Mouse (Mus musculus) intestine, postnatal 0 days (tissue): ENCODE results near the gene Fam169a. TPM values are rescaled to one million over a fixed set of nuclear protein-coding genes. Genes with fewer than 3 reads are reported as not detected.
"Not testable (repeated sequence)": the region's sequence is repeated elsewhere in the genome, so short reads cannot be mapped to it uniquely, and the experiment has no call there.

ENCODE experiments used
- ATAC-seq: fragments of 200-750 bp; cut with Nextera tagmentation; 2 replicates; pipeline ENCODE4 v1.8.0; 2017; ENCODE audit warnings: mild to moderate bottlenecking, moderate TSS enrichment, moderate library complexity
- H3K27ac ChIP-seq: fragments of 300-500 bp; sonication (generic); 2 replicates; pipeline ENCODE4 v1.5.1; 2014; ENCODE audit warnings: mild to moderate bottlenecking, low read depth, low read length, moderate library complexity
- H3K27me3 ChIP-seq: fragments of 300-500 bp; sonication (generic); replicated peaks from 2 replicates; pipeline ENCODE4 v1.6.1; 2014; ENCODE audit warnings: low read length, mixed read lengths; ENCODE audit not compliant: control insufficient read depth, insufficient read depth
- H3K36me3 ChIP-seq: fragments of 300-500 bp; sonication (generic); 2 replicates; pipeline ENCODE4 v1.6.1; 2014; ENCODE audit warnings: mild to moderate bottlenecking, moderate library complexity; ENCODE audit not compliant: control insufficient read depth, insufficient read depth
- H3K4me1 ChIP-seq: fragments of 300-500 bp; sonication (generic); replicated peaks from 2 replicates; pipeline ENCODE4 v1.6.1; 2014; ENCODE audit warnings: antibody characterized with exemption, low read length, mixed read lengths; ENCODE audit not compliant: control insufficient read depth, insufficient read depth
- H3K4me2 ChIP-seq: fragments of 300-500 bp; sonication (generic); replicated peaks from 2 replicates; pipeline ENCODE4 v1.6.1; 2014; ENCODE audit warnings: low read depth, mild to moderate bottlenecking, moderate library complexity
- H3K4me3 ChIP-seq: fragments of 300-500 bp; sonication (generic); 2 replicates; pipeline ENCODE4 v1.5.1; 2014; ENCODE audit warnings: low read depth, low read length
- H3K9ac ChIP-seq: fragments of 300-500 bp; sonication (generic); 2 replicates; pipeline ENCODE4 v1.6.1; 2014; ENCODE audit warnings: mild to moderate bottlenecking, low read depth, low read length
- H3K9me3 ChIP-seq: fragments of 300-500 bp; sonication (generic); 2 replicates; pipeline ENCODE4 v1.6.1; 2016; ENCODE audit warnings: mixed run types; ENCODE audit not compliant: control insufficient read depth
- CTCF ChIP-seq: sonication (generic); IDR thresholded peaks from 2 replicates; pipeline ENCODE4 v1.5.1; 2016; ENCODE audit warnings: low read depth, mild to moderate bottlenecking, control low read depth, antibody characterized with exemption, moderate library complexity
- WGBS: fragments of 180-500 bp; shearing (Covaris S2); extraction: QIAGEN DNeasy Blood & Tissue Kit; methylation state at CpG from one replicate; pipeline ENCODE4 v1.1.7; 2014; 5-methylcytosine and 5-hydroxymethylcytosine counted together
- polyA plus RNA-seq: library from polyadenylated mRNA; unstranded; fragments of >200 nt; fragmentation: Nextera tagmentation; extraction: Ambion mirVana; gene quantifications from 2 replicates; pipeline ENCODE4 v1.2.1, GENCODE M21; 2015

Fam169a gene
- polyA plus RNA-seq, 1 experiment from 2014 or later, result 0.78 TPM

DNA sequence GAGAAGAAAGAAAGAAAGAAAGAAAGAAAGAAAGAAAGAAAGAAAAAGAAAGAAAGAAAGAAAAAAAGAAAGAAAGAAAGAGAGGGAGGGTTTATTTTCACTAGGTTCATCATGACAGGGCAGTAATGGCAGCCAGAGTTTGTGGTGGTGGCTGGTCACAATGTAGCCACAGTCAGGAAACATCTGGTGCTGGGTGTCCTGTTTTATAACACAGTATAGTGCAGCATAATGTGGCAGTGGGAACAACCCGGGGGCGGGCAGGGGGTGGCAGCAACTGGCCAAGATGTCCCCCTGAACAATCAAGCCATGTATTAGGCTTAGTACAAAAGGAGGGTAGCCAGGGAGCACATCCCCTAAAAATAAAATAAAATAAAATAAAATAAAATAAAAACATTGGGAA is 3.7 kb upstream of the Fam169a start:
- no peak for TF ChIP-seq CTCF
- H3K27ac ChIP-seq, result no peak overlapping the region
- ATAC-seq, result no peak
- H3K36me3 ChIP-seq, result no peaks in the 10 kb centered on the region
- H3K4me1 ChIP-seq, result no peaks in the 10 kb centered on the region
- H3K4me3 ChIP-seq, result no peak overlapping the region
- no peak overlapping the region for H3K9ac ChIP-seq
- H3K27me3 ChIP-seq, result no peaks in the 10 kb centered on the region
- H3K4me2 ChIP-seq, result no peak overlapping the region
- no peaks in the 10 kb centered on the region for H3K9me3 ChIP-seq
- 85% methylated on average over 2 of the region's 2 CpGs for WGBS

DNA sequence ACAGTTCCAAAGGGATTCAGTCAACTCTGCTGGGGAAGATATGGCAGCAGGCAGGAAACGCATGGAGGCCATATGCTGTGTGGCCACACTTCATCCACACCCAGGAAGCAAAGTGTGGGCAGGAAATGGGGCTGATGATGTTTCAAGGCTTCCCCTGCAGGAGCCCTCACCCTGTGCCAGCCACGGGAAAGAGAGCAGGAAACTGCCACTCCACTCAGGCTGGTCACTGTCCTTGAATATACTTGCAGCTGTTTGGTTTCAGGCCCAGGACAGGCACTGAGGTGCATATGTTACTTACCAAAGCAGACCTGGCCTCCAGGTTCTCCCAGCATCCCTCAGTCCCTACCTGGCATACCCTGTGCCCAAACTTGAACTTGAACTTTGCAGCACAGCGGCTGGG is 2.7 kb upstream of the Fam169a start:
- no peak for TF ChIP-seq CTCF
- Histone ChIP-seq H3K27me3 (no peaks in the 10 kb centered on the region), H3K4me3 (no peak overlapping the region), H3K9ac (no peak overlapping the region), H3K27ac (no peak overlapping the region), H3K9me3 (no peaks in the 10 kb centered on the region), H3K4me1 (no peaks in the 10 kb centered on the region), H3K36me3 (no peaks in the 10 kb centered on the region), H3K4me2 (0 out of 2 replicates have a peak overlapping the region, but pooled peaks have one; percentile 30)
- no peak for ATAC-seq
- WGBS, result 44% methylated on average over 3 of the region's 3 CpGs

DNA sequence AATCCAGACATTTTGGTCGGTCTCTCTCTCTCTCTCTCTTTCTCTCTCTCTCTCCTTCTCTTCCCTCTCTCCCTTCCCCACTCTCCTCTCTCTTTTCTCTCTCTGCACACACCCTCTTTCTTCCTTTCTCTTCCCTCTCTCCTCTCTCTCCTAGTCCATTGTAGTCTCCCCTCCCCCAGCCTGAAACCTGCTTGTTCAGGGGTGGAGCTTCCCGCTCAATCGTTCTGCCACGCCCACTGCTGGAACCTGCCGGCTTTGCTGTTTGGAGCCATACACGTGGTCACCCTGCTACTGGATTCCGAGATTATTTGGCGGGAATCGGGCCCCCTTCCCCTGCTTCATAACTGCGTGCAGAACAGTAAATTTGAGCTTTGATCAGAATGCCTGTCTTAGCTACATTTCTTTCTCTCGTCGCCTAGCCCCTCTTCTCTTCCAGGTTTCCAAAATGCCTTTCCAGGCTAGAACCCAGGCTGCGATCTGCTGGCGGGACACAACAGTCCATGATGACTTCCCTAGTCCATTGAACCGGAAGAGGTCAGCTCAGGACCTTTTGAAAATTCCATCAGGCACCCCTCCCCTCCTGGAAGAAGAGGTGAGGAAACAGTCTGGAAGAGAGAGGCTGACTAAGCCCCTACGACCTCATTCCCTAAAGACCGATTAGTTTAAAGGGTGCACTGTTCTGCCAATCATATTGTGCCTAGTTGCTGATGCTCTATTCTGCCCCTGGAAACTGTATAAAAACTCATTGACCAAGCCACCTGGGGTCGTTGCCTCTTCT is 2.1 kb upstream of the Fam169a start:
- 0 out of 2 replicates have a peak overlapping the region, but pooled peaks have one; percentile 30 for H3K4me2 ChIP-seq
- ATAC-seq, H3K27ac ChIP-seq, H3K36me3 ChIP-seq, H3K27me3 ChIP-seq, H3K9me3 ChIP-seq, H3K9ac ChIP-seq, H3K4me1 ChIP-seq, H3K4me3 ChIP-seq: not testable (repeated sequence)
- 44% methylated on average over 18 of the region's 18 CpGs for WGBS

DNA sequence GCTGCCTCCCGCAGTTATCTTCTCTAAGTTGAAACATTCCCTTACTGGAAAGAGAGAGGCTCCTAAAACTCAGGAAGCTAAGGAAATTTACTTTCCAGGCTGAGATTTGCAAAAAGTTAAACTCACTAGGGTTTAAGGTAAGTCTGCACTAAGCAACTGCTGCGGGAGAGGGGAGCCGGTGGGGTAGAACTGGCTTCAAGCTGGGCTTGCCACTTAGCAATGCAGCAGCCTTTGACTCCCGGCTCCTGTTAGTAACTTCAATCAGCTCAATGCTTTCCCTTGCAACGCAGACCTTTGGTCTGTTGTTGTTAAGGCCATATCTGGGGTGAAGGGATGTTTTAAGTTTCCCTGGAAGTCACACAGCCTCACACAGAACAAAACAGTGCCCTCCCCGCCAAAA is 605 bp downstream of the Fam169a start:
- no peak overlapping the region for H3K4me2 ChIP-seq
- H3K9ac ChIP-seq, result no peak overlapping the region
- 40% methylated on average over 6 of the region's 6 CpGs for WGBS
- no peaks in the 10 kb centered on the region for H3K4me1 ChIP-seq
- TF ChIP-seq CTCF, result no peak
- no peaks in the 10 kb centered on the region for H3K9me3 ChIP-seq
- peaks cover 14% of the 10 kb centered on the region; the same call in 1 of the 2 replicates for H3K27me3 ChIP-seq
- no peak for ATAC-seq
- H3K4me3 ChIP-seq, result no peak overlapping the region
- no peaks in the 10 kb centered on the region for H3K36me3 ChIP-seq
- no peak overlapping the region for H3K27ac ChIP-seq

DNA sequence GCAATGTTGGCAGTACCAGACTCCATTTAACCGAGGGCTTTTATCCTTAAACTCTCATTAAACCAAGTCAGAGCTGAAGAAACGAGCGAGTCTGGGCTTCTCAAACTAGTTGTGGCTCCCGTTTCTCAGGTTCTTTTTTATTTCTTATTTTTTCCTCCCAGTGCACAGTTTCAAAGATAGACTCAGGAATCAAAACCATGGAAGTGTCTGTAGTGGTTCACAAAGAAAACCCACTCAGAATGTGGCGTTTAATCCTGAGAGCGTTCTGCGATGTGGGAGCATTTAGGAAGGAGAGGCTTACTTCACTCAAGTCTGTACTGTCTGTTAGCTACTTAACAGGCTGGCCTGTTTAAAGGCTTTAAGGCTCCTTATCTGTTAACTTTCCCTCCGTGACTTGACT is 1.1 kb downstream of the Fam169a start:
- peaks cover 18% of the 10 kb centered on the region for H3K27me3 ChIP-seq
- no peak for ATAC-seq
- H3K27ac ChIP-seq, result no peak overlapping the region
- no peak for TF ChIP-seq CTCF
- H3K9ac ChIP-seq, result no peak overlapping the region
- H3K4me1 ChIP-seq, result no peaks in the 10 kb centered on the region
- no peak overlapping the region for H3K4me2 ChIP-seq
- no peak overlapping the region for H3K4me3 ChIP-seq
- no peaks in the 10 kb centered on the region for H3K9me3 ChIP-seq
- WGBS, result 80% methylated on average over 8 of the region's 8 CpGs
- H3K36me3 ChIP-seq, result no peaks in the 10 kb centered on the region

DNA sequence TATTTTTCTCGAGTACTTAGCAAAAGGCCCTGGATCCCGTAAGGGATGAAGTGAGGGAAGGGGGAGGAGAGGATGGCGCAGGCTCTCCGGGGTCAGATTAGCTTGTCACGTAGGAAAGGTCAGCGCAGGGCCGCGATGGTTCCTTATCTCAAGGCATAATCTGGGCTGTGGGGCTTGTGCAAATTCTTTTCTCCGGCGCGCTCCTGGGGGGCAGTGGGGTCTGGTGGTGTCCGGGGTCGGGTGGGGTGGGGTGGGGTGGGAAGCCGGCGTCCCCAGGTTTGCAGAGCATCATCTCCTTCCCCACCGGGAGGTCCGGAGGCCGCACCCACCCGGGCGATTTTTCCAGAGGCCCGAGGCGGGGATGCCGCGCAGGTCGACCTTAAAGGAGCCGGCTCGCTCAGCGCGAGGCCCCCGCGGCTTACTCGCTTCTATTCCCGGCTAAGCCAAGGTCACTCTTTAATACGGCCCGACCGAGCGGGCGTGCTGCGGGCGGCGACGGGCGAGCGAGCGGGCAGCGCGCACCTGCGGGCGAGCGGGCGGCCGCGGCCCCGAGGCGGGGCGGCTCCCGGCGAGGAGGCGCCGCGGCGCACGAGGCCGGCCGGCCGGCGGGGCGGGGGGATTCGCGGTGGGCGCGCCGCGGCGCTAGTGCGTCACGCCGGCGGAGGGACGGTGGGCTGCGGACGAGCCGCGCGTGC is 4.0 kb downstream of the Fam169a start:
- WGBS, result 2% methylated on average over 51 of the region's 85 CpGs
- peak; percentile 28; the same call in 1 of the 2 replicates for ATAC-seq
- Histone ChIP-seq H3K4me3 (peak overlapping the region; percentile 70), H3K9me3 (no peaks in the 10 kb centered on the region), H3K36me3 (no peaks in the 10 kb centered on the region), H3K27ac (no peak overlapping the region), H3K4me1 (no peaks in the 10 kb centered on the region), H3K9ac (peak overlapping the region; percentile 50), H3K27me3 (peaks cover 20% of the 10 kb centered on the region), H3K4me2 (peak overlapping the region; percentile 100)
- TF ChIP-seq CTCF, result no peak
